Mouse (Mus musculus): Measurements from ENCODE around the gene Ispd. TPM values are rescaled to one million over a fixed set of nuclear protein-coding genes. Genes with fewer than 3 reads are reported as not detected.

Ispd gene
- polyA plus RNA-seq, 1 experiment from 2014 or later, result 12.1 TPM

DNA sequence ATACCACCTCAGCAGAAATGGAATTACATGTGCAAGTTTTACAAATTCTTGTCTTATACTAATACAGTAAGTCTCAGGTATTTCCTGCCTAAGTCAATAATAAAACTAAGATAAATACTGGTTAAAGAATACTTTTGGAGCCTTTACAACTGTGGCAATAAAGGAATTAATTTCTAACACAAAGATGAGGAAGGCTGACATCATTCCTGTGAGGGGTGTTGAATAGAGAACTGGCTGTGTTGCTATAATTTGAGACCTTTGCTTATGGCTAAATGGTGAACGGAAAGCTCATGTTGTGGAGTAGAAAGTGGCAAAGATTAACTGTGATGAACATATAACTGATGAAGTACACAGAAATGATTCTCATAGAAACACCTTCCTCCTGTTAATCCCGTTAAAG, 149.7 kb downstream of the Ispd start:
- 82% methylated on average over 2 of the region's 2 CpGs for WGBS
- no peaks in the 10 kb centered on the region for H3K27me3 ChIP-seq (ENCODE audit: control insufficient read depth, insufficient read depth, low read length)
- no peak for ATAC-seq (ENCODE audit: low FRiP score)
- no peaks in the 10 kb centered on the region for H3K4me1 ChIP-seq (replicated peaks; ENCODE audit: control insufficient read depth, insufficient read depth, low read length)
- no peak overlapping the region for H3K9ac ChIP-seq (ENCODE audit: low read depth, low read length)
- no peak for DNase-seq (ENCODE audit: low spot score)
- H3K36me3 ChIP-seq (ENCODE audit: control insufficient read depth, insufficient read depth, low read length), result no peaks in the 10 kb centered on the region
- H3K4me3 ChIP-seq (ENCODE audit: low read depth, low read length), result no peak overlapping the region
- H3K4me2 ChIP-seq (replicated peaks; ENCODE audit: low read depth, low read length), result no peak overlapping the region
- H3K27ac ChIP-seq (ENCODE audit: low read depth, low read length), result no peak overlapping the region
- H3K9me3 ChIP-seq (ENCODE audit: control insufficient read depth, low read length), result no peaks in the 10 kb centered on the region

DNA sequence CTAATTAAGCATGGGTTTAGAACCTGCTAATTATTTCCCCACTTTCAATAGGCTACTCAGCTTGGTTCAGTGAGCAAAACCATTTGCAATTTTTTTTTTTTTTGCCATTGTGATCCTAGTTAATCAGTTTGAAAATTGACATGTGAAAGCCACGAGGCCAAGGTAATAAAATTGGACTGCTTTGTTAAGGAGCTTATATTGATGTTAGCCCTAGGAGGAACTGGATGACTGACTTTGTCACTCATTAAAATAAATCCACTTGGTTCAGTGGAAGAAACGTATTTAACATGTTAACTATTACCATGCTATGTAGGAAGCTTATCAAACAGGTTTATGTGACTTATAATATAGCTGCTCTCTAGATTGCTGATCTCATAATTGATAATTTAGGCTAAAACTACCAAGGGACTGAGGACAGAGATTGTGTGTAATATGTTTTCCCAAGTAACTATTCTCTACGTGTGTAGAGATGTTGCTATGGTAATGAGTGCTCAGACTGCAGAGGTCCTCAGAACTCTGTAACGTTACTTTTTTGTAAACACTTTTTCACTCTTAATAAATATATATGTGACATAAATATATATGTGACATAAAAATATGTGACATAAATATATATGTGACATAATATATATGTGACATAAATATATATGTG, 150.3 kb downstream of the Ispd start:
- Histone ChIP-seq H3K9ac (ENCODE audit: low read depth, low read length) (no peak overlapping the region), H3K27me3 (ENCODE audit: control insufficient read depth, insufficient read depth, low read length) (no peaks in the 10 kb centered on the region), H3K4me2 (replicated peaks; ENCODE audit: low read depth, low read length) (no peak overlapping the region), H3K4me3 (ENCODE audit: low read depth, low read length) (no peak overlapping the region), H3K27ac (ENCODE audit: low read depth, low read length) (no peak overlapping the region), H3K4me1 (replicated peaks; ENCODE audit: control insufficient read depth, insufficient read depth, low read length) (no peaks in the 10 kb centered on the region), H3K36me3 (ENCODE audit: control insufficient read depth, insufficient read depth, low read length) (no peaks in the 10 kb centered on the region), H3K9me3 (ENCODE audit: control insufficient read depth, low read length) (no peaks in the 10 kb centered on the region)
- DNase-seq (ENCODE audit: low spot score) (no peak), ATAC-seq (ENCODE audit: low FRiP score) (0 out of 2 replicates have a peak, but pooled peaks have one; percentile 25)
- 75% methylated on average over 4 of the region's 4 CpGs for WGBS

DNA sequence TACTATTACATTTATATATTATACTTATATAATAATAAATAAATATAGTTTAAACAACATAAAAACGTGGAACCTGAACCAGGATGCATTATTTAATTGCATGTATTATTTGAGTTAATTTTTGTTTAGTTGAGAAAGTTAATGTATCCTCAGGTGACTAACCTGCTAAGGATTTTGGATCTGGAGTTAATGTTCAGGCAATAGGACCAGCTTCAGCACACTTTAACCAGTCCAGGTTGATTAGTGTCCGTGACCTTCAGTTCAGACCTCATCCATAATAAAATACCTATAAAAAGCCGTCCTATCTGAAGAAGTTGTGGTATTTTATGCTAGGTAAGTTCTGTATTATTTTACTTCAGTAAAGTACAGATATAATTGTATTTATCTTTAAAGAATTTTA, 151.3 kb downstream of the Ispd start:
- H3K4me2 ChIP-seq (replicated peaks; ENCODE audit: low read depth, low read length), result no peak overlapping the region
- H3K27me3 ChIP-seq (ENCODE audit: control insufficient read depth, insufficient read depth, low read length), result no peaks in the 10 kb centered on the region
- no peaks in the 10 kb centered on the region for H3K4me1 ChIP-seq (replicated peaks; ENCODE audit: control insufficient read depth, insufficient read depth, low read length)
- no peaks in the 10 kb centered on the region for H3K9me3 ChIP-seq (ENCODE audit: control insufficient read depth, low read length)
- WGBS, result 85% methylated on average over 3 of the region's 3 CpGs
- H3K27ac ChIP-seq (ENCODE audit: low read depth, low read length), result no peak overlapping the region
- ATAC-seq (ENCODE audit: low FRiP score) (no peak), DNase-seq (ENCODE audit: low spot score) (no peak)
- H3K4me3 ChIP-seq (ENCODE audit: low read depth, low read length), result no peak overlapping the region
- H3K9ac ChIP-seq (ENCODE audit: low read depth, low read length), result no peak overlapping the region
- H3K36me3 ChIP-seq (ENCODE audit: control insufficient read depth, insufficient read depth, low read length), result no peaks in the 10 kb centered on the region

DNA sequence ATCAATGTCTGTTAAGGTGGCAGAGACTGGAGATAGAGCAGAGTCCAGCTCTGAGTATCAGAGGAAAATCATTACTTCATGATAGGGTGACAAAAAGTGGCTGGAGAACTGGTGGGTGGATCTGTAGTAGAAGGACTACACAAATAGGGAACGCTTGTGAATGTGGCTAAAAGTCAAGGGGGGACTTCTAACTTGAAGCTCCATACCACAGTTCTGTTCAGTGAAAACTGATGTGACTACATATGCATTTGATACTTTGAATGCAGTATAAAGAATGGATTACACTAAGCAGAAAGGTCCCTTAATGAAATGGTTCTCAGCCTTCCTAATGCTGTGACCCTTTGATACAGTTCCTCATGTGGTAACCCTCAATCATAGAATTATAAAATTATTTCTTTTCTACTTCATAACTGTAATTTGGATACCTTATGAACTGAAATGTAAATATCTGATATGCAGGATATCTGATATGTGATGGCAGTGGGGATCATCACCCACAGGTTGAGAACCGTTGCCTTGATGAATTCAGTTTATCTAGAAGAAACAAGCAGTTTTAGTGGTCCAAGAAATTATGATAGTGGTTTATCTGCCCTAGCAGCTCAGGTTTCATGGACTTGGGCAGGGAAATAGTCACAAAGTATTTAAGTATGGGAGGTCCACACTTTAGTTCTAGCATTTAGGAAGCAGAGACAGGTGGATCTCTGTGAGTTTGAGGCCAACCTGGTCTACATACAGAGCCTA, 152.1 kb downstream of the Ispd start:
- no peak overlapping the region for H3K27ac ChIP-seq (ENCODE audit: low read depth, low read length)
- DNase-seq (ENCODE audit: low spot score), result no peak
- H3K9ac ChIP-seq (ENCODE audit: low read depth, low read length), result no peak overlapping the region
- H3K4me1 ChIP-seq (replicated peaks; ENCODE audit: control insufficient read depth, insufficient read depth, low read length), result no peaks in the 10 kb centered on the region
- H3K4me2 ChIP-seq (replicated peaks; ENCODE audit: low read depth, low read length), result no peak overlapping the region
- H3K27me3 ChIP-seq (ENCODE audit: control insufficient read depth, insufficient read depth, low read length), result no peaks in the 10 kb centered on the region
- H3K9me3 ChIP-seq (ENCODE audit: control insufficient read depth, low read length), result no peaks in the 10 kb centered on the region
- H3K4me3 ChIP-seq (ENCODE audit: low read depth, low read length), result no peak overlapping the region
- WGBS, result 94% methylated on average over 2 of the region's 2 CpGs
- H3K36me3 ChIP-seq (ENCODE audit: control insufficient read depth, insufficient read depth, low read length), result no peaks in the 10 kb centered on the region
- no peak for ATAC-seq (ENCODE audit: low FRiP score)

DNA sequence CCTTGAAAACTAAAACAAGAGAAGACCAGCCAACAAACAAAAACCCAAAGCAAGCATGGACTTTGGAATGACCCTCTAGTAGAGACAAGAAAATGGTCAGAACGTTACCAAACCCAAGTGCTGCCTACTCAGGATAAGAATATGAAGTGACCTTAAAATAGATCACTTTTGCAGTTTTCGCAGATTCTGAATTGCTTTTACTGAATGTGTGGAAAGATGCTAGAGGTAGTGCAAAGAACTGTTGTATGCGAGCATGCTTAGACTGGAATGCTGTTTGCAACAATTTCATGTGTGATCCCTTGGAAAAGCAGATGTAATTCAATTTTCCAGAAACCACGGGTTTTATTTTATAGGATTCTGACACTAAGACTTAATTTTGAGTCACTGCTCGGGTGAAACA, 153.3 kb downstream of the Ispd start:
- Histone ChIP-seq H3K9ac (ENCODE audit: low read depth, low read length) (no peak overlapping the region), H3K4me2 (replicated peaks; ENCODE audit: low read depth, low read length) (no peak overlapping the region), H3K27me3 (ENCODE audit: control insufficient read depth, insufficient read depth, low read length) (no peaks in the 10 kb centered on the region), H3K4me3 (ENCODE audit: low read depth, low read length) (no peak overlapping the region), H3K4me1 (replicated peaks; ENCODE audit: control insufficient read depth, insufficient read depth, low read length) (no peaks in the 10 kb centered on the region), H3K36me3 (ENCODE audit: control insufficient read depth, insufficient read depth, low read length) (no peaks in the 10 kb centered on the region), H3K9me3 (ENCODE audit: control insufficient read depth, low read length) (no peaks in the 10 kb centered on the region), H3K27ac (ENCODE audit: low read depth, low read length) (no peak overlapping the region)
- no peak for DNase-seq (ENCODE audit: low spot score)
- WGBS, result 89% methylated on average over 5 of the region's 5 CpGs
- ATAC-seq (ENCODE audit: low FRiP score), result no peak

DNA sequence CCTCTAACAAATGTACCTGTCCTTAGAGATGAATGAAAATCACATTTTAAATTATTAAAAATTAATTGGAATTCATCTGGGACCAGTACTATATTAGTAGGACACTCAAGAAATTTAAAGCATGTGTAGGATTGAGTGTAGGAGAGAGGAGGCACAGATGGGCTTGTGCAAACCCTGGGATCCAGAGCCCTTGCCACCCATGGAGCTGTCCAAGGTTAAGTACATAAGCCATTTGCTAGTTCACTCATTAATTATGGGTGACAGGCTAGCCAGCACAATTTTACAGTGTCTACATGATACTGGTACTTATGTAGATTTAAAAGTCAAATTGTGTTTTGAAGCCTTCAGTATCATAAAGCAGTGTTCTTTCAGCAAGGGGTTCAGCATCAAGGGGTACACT, 164.1 kb downstream of the Ispd start:
- DNase-seq (ENCODE audit: low spot score) (no peak), ATAC-seq (ENCODE audit: low FRiP score) (no peak)
- Histone ChIP-seq H3K9ac (ENCODE audit: low read depth, low read length) (no peak overlapping the region), H3K4me1 (replicated peaks; ENCODE audit: control insufficient read depth, insufficient read depth, low read length) (no peaks in the 10 kb centered on the region), H3K36me3 (ENCODE audit: control insufficient read depth, insufficient read depth, low read length) (no peaks in the 10 kb centered on the region), H3K4me3 (ENCODE audit: low read depth, low read length) (no peak overlapping the region), H3K4me2 (replicated peaks; ENCODE audit: low read depth, low read length) (no peak overlapping the region), H3K27me3 (ENCODE audit: control insufficient read depth, insufficient read depth, low read length) (no peaks in the 10 kb centered on the region), H3K27ac (ENCODE audit: low read depth, low read length) (no peak overlapping the region), H3K9me3 (ENCODE audit: control insufficient read depth, low read length) (no peaks in the 10 kb centered on the region)

DNA sequence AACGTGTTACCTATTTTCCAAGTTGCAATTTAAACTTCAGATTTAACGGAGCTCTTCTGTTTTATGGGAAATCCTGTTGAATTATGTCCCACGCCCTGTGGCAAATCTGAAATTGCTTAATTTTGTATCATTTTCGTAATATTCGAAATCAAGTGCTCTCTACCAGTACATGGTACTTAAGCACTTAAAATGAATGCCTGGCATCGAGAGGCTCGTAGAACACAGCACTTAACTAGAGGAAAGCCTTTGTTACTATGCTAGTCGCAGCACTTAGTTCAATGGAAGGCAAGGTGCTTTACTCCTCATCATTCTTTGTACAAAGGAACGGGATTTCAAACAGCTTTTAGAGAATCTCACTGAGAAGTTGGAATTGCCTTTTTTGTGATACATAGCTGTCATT, 168.2 kb downstream of the Ispd start:
- no peak overlapping the region for H3K4me2 ChIP-seq (replicated peaks; ENCODE audit: low read depth, low read length)
- no peaks in the 10 kb centered on the region for H3K4me1 ChIP-seq (replicated peaks; ENCODE audit: control insufficient read depth, insufficient read depth, low read length)
- H3K27me3 ChIP-seq (ENCODE audit: control insufficient read depth, insufficient read depth, low read length), result no peaks in the 10 kb centered on the region
- no peaks in the 10 kb centered on the region for H3K36me3 ChIP-seq (ENCODE audit: control insufficient read depth, insufficient read depth, low read length)
- no peak overlapping the region for H3K4me3 ChIP-seq (ENCODE audit: low read depth, low read length)
- 93% methylated on average over 9 of the region's 9 CpGs for WGBS
- no peak overlapping the region for H3K27ac ChIP-seq (ENCODE audit: low read depth, low read length)
- ATAC-seq (ENCODE audit: low FRiP score) (no peak), DNase-seq (ENCODE audit: low spot score) (no peak)
- H3K9me3 ChIP-seq (ENCODE audit: control insufficient read depth, low read length), result no peaks in the 10 kb centered on the region
- no peak overlapping the region for H3K9ac ChIP-seq (ENCODE audit: low read depth, low read length)

DNA sequence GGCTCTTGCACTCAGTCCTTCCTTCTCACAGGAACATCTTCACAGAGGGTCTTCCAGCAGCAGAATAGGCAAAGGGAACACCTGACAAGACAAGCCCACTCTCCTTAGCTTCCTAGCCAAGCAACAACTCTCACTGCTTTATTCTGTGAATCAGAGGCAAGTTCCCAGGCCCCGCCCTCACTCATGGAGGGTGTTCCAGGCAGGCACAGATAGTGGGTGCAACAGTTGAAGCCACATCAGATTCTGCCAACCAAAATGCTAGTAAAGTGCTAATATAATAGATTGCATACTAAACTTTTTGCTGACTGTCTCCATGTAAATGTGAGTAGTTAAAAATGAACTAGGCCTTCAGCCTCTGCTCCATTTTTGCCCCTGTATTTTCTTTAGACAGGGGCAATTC, 173.4 kb downstream of the Ispd start:
- no peak overlapping the region for H3K27ac ChIP-seq (ENCODE audit: low read depth, low read length)
- no peaks in the 10 kb centered on the region for H3K27me3 ChIP-seq (ENCODE audit: control insufficient read depth, insufficient read depth, low read length)
- H3K4me1 ChIP-seq (replicated peaks; ENCODE audit: control insufficient read depth, insufficient read depth, low read length), result no peaks in the 10 kb centered on the region
- DNase-seq (ENCODE audit: low spot score), result no peak
- no peak overlapping the region for H3K4me3 ChIP-seq (ENCODE audit: low read depth, low read length)
- 88% methylated on average over 1 of the region's 1 CpGs for WGBS
- no peaks in the 10 kb centered on the region for H3K9me3 ChIP-seq (ENCODE audit: control insufficient read depth, low read length)
- H3K36me3 ChIP-seq (ENCODE audit: control insufficient read depth, insufficient read depth, low read length), result no peaks in the 10 kb centered on the region
- no peak for ATAC-seq (ENCODE audit: low FRiP score)
- H3K9ac ChIP-seq (ENCODE audit: low read depth, low read length), result no peak overlapping the region
- no peak overlapping the region for H3K4me2 ChIP-seq (replicated peaks; ENCODE audit: low read depth, low read length)

DNA sequence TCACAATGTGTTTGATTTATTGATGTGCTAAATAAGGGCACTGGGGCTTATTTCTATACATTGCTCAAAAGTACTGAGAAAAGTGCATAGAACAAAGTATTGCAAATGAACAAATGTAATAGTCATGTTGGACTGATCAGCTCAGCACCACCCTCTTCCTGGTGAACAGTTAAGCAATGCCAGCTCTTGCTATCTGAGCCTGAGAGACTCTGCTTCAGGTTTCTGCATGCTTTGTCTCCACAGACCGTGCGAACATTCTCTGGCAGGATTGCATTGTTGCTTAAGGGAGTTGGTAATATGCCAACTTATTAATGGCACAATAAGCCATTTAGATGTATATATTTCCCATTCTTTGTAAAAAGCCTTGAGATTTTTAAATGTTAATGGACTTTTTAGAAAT, 182.9 kb downstream of the Ispd start:
- Histone ChIP-seq H3K9me3 (ENCODE audit: control insufficient read depth, low read length) (no peaks in the 10 kb centered on the region), H3K9ac (ENCODE audit: low read depth, low read length) (no peak overlapping the region), H3K4me2 (replicated peaks; ENCODE audit: low read depth, low read length) (no peak overlapping the region), H3K36me3 (ENCODE audit: control insufficient read depth, insufficient read depth, low read length) (no peaks in the 10 kb centered on the region), H3K27ac (ENCODE audit: low read depth, low read length) (no peak overlapping the region), H3K4me1 (replicated peaks; ENCODE audit: control insufficient read depth, insufficient read depth, low read length) (no peaks in the 10 kb centered on the region), H3K4me3 (ENCODE audit: low read depth, low read length) (no peak overlapping the region), H3K27me3 (ENCODE audit: control insufficient read depth, insufficient read depth, low read length) (no peaks in the 10 kb centered on the region)
- no peak for ATAC-seq (ENCODE audit: low FRiP score)
- no peak for DNase-seq (ENCODE audit: low spot score)
- 85% methylated on average over 2 of the region's 2 CpGs for WGBS

Data from hindbrain, embryonic 11.5 days (tissue).